Mouse (Mus musculus): ENCODE results near the gene Zfp512b. TPM values are rescaled to one million over a fixed set of nuclear protein-coding genes. Genes with fewer than 3 reads are reported as not detected.
A peak's percentile ranks its signal among the peaks of the same experiment; 100 is the strongest.

Zfp512b gene
- total RNA-seq, 2 experiments from 2014 or later = 96.3 to 101 TPM

DNA sequence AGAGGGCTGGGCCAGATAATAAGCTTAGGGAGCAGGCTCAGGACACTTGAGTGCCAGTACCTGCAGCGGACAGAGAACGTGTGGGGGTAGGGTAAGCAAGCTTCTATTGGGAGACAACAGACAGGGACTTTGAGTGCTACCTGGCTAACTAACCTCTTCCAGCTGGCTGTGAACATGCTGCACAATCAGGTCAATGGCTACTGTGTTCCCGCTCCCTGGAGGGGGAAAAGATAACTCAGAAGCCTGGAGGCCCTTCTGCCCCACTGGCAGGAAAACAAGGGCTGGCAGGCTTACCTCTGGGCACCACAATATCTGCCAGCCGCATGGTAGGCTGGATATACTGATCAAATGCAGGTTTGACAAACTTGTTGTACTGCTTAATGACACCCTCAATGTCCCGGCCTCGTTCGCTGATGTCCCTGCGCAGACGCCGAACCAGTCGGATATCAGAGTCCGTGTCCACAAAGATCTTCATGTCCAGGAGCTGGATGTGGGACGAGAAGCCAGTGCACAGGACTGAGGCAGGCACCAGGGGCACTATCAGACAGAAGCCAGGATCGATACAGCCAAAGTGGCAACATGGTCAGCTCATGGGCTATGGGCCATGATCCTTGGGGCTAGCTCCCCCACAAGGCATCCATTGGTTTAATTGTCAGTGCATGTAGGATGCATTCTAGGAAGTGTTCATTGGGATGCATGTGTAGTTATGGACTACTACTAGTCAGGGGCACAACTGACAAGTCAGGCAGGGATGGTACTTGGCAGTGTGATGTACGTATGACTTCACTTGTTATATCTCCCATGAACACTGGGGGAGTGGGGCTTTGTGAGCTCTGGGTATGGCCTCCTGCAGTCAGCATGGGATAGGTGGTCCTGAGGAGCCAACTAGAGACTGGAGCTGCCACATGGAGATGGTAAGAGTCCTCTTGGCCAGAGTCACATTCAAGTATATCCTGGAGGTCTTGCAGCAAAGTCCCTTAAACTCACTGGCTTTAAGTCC, 19.4 kb downstream of the Zfp512b start:
- peak in 1 of 2 experiments; percentile 0 for DNase-seq

DNA sequence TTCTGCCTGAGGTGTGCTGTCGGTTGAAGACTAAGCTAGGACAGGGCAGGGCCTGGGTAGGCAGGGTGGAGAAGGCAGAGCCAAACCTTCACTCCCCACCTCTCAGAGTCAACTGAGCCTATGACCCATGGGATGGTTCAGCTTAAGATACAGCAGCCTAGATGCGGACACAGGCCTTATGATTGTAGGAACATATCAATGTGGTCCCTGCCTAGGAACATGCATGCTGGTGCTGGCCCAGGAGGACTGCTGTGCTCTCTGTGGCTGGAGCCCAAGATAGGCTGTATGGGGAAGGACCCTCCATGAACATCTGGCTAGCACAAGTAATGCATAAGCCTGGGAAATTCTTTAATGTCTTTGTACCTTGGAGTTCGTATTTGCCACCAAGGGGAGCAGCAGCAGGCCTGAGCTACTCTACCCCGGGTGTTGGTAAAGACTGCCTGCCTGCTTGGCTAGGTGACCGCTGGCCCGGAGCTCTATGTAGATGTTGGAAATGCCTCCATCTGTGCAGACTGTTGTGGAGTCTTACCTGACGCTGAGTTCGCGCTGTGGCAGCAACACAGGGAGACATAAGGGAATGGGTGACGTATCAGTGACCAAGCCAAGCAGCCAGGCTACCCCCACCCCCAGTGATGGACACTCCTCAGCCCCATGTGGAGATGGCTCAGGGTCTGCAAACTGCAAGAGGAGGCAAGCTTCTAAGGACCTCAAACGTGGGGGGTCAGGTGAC, 20.5 kb downstream of the Zfp512b start:
- DNase-seq = no peak

GRCm38 (mm10) chr2:181570921-181571595, 21.5 kb downstream of the Zfp512b start:
- DNase-seq = no peak

DNA sequence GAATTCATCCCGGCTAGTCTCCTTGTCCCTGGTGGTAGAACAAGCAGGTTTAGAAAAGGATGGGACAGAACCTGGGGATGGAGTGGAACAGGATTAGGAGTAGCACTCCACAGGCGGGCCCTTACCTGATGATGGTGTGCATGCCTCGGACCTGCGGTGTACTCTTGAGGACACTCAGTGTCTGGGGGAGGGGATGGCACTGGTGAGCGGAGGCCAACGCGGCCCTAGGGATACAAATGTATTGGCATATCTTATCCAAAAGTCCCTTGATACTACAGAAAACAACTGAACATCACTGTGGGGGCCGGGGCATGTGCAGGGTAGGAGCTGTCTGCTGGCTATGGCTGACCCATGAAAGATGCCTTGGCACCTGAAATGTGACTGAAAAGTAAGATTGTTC, 22.2 kb downstream of the Zfp512b start:
- no peak for DNase-seq

GRCm38 (mm10) chr2:181569856-181570255, 22.7 kb downstream of the Zfp512b start:
- no peak for DNase-seq

- no peak for DNase-seq
Observed at GRCm38 (mm10) chr2:181568272-181569008, 24.2 kb downstream of the Zfp512b start.

GRCm38 (mm10) chr2:181567338-181567737, 25.3 kb downstream of the Zfp512b start:
- no peak for DNase-seq

GRCm38 (mm10) chr2:181553772-181554171, 38.8 kb downstream of the Zfp512b start:
- no peak for DNase-seq

DNA sequence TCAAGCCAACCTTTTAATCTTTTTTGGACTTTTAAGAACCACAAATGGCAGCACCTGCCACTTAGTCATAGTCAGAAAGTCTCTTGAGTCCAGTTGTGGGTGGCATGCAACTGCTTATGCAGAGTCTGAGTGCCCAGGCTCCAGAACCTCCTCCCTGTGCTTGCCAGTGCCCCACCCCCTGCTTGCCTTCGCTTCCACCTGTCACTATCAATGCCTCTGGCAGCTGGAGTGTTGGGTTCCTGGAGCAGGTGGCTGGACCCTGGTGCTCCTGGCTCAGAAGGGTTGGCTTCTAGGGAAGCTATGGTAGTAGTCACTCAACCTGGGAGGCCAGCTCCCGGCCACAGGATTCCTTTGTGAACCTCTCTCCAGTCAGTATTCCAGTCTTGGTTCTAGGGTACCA, 42.4 kb downstream of the Zfp512b start:
- no peak for DNase-seq

GRCm38 (mm10) chr2:181548682-181549081, 43.9 kb downstream of the Zfp512b start:
- DNase-seq = no peak

DNA sequence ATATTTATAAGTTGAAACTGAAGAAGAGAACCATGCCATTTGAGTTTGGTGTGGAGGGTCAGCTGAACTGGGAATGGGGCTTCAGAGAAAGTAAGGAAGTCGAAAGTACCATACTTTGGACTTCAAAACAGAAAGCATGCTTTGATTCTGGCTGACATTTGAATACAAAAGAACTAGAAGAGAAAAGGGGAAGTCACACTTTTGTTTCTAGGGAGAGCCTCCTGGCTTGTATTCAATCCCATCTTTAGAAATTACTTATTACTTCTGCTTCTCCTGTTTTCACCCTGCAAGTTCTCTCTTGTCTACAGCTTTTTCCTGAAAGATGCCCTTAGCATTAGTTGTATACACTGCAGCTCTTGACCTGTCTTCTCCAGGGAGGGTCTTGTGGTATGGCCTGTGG, 44.4 kb downstream of the Zfp512b start:
- DNase-seq = no peak

DNA sequence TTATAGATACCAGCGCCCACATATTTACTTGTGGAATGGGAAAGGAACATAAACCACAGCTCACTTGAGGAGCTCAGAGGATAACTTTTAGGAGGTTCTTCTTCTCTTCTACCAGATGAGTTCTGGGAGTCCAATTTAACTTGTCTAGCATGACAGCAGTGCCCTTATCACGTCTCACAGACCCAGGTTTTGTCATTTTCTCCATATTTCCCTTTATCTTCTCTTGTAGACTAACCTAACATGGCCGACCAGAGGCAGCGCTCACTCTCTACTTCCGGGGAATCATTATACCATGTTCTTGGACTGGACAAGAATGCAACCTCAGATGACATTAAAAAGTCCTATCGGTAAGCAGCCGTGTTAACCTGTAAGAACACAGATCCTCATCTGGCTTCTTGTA, 46.5 kb downstream of the Zfp512b start:
- DNase-seq = no peak

DNA sequence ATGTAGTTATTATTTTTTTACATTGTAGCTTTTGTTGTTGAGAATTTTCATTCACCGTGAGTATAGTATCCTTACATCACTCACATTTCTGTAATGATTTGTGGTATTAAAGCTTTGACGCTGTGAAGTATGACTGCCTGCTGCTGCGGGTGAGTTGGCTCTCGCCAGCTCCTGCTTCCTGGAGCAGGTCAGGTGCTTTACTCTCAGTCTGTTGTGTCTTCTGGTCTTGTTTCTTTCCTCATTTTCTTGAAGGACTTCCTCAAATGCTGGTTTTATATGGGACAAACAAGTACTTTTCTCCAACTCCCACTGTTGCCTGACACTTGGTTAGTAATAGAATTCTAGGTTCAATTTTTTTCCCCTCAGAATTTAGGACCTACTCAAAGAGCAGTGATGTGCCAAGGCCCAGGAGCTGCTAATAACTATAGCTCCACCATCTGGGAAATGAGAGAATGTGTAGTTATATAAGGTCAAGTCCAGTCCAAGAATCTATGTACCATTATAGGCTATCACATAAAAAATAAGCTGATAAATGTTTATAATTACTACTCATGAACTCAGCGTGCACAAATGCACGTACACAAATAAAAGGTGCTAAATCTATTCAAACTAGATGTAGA, 50.7 kb downstream of the Zfp512b start:
- DNase-seq = no peak

DNA sequence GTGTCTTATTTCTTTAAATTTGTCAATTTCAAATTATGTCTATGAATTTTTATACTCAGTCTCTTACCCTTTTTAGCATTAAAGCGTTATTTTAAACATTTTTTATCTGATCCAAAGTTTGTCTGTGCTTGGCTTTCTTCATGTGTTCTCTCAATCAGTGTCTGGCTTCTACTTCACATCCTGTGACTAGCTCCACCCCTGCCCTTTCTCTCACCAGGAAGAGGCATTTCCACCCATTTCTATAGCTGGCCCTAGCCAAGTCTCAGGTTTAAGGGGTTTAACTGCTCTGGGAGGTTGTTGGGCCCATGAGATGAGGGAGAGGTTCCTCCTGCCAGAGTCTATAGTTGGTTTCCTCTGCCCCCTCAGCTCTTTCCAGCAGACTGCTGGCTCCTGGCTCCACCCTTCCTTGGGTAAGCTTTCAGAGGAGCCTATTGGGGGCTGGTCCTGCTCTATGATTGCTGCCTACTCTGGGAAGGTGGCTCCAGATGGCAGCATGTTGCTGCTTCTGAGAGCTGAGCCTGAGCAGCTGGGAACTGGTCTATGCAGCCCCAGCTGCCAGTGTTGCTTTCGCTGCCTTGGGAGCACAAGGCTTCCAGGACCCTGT, 55.1 kb downstream of the Zfp512b start:
- peak; percentile 33 to 54 for DNase-seq

GRCm38 (mm10) chr2:181536410-181536809, 56.2 kb downstream of the Zfp512b start:
- DNase-seq = no peak

- DNase-seq = no peak
Observed at GRCm38 (mm10) chr2:181532589-181532988, 60.0 kb downstream of the Zfp512b start.

Small RNA genes within 50 kb of the gene (microRNA-seq; reads per million reads assigned to microRNA genes)
- gene Mir7006 = 0 reads per million in 2 experiments

Other genes with a start within 250 kb of the Zfp512b start
- 10 to 100 TPM; 77.5 to 83.5 TPM for gene Zgpat, start 227.9 kb downstream of the Zfp512b start, total RNA-seq (2021)
- gene Arfrp1, start 227.4 kb downstream of the Zfp512b start, total RNA-seq (2021) = 10 to 100 TPM; 48.4 to 53.8 TPM
- 10 to 100 TPM; 38.5 to 52.5 TPM for gene Lime1, start 212.7 kb downstream of the Zfp512b start, total RNA-seq (2021)
- 1 to 10 TPM; 5.8 to 6.2 TPM for gene Zbtb46, start 133.4 kb downstream of the Zfp512b start, total RNA-seq (2021)
- gene Abhd16b, start 99.6 kb downstream of the Zfp512b start, total RNA-seq (2021) = not detected
- gene Tpd52l2, start 95.7 kb downstream of the Zfp512b start, total RNA-seq (2021) = 10 to 100 TPM; 77.7 to 87.1 TPM
- gene Dnajc5, start 72.3 kb downstream of the Zfp512b start, total RNA-seq (2021) = 100 to 1,000 TPM; 252 to 275 TPM
- 10 to 100 TPM; 59.6 to 60.7 TPM for gene Uckl1, start 7.9 kb downstream of the Zfp512b start, total RNA-seq (2021)
- 10 to 100 TPM; 55.7 to 58.1 TPM for gene Prpf6, start 935 bp downstream of the Zfp512b start, total RNA-seq (2021)
- 10 to 100 TPM; 14.3 to 16.4 TPM for gene Samd10, start 6.4 kb upstream of the Zfp512b start, total RNA-seq (2021)
- gene Gm29797, start 64.2 kb upstream of the Zfp512b start, total RNA-seq (2021) = 1 to 10 TPM; 1.1 to 1.6 TPM
- 10 to 100 TPM in 1 of 2 experiments, 1 to 10 TPM in 1; 8.3 to 11.1 TPM for gene Sox18, start 78.8 kb upstream of the Zfp512b start, total RNA-seq (2021)
- gene Tcea2, start 87.5 kb upstream of the Zfp512b start, total RNA-seq (2021) = 10 to 100 TPM; 60.6 to 62.0 TPM
- gene Rgs19, start 101.2 kb upstream of the Zfp512b start, total RNA-seq (2021) = 10 to 100 TPM; 44.0 to 44.1 TPM
- not detected for gene Lkaaear1, start 105.6 kb upstream of the Zfp512b start, total RNA-seq (2021)
- 10 to 100 TPM; 47.7 to 56.7 TPM for gene Oprl1, start 122.2 kb upstream of the Zfp512b start, total RNA-seq (2021)
- gene Myt1, start 170.5 kb upstream of the Zfp512b start, total RNA-seq (2021) = 10 to 100 TPM; 26.3 to 27.8 TPM
- gene Pcmtd2, start 245.1 kb upstream of the Zfp512b start, total RNA-seq (2021) = 10 to 100 TPM; 87.3 to 91.1 TPM

All from layer of hippocampus, postnatal 36 days (tissue).